Mouse (Mus musculus) G1E (cell line): ENCODE data around the gene Wnt6. TPM values are rescaled to one million over a fixed set of nuclear protein-coding genes. Genes with fewer than 3 reads are reported as not detected.

Experiments used
- ATAC-seq: 2 replicates; pipeline ENCODE4 v1.8.0; 2016; ENCODE audit warnings: mild to moderate bottlenecking; ENCODE audit not compliant: insufficient number of reproducible peaks, poor library complexity, low FRiP score, severe bottlenecking; ENCODE audit errors: extremely low read depth
- DNase-seq: peaks from one replicate; pipeline ENCODE4 v3.0.0; 2012; ENCODE audit warnings: low spot score
- H3K27me3 ChIP-seq: 2 replicates; pipeline ENCODE4 v1.6.1; 2012; ENCODE audit warnings: mild to moderate bottlenecking, low read length, inconsistent platforms; ENCODE audit not compliant: insufficient read depth
- H3K36me3 ChIP-seq: replicated peaks from 2 replicates; pipeline ENCODE3; 2012; ENCODE audit warnings: mild to moderate bottlenecking, inconsistent platforms
- H3K4me1 ChIP-seq: 2 replicates; pipeline ENCODE4 v1.6.1; 2012; ENCODE audit warnings: low read depth, low read length, inconsistent platforms, mixed read lengths; ENCODE audit not compliant: insufficient read depth
- H3K4me3 ChIP-seq: 2 replicates; pipeline ENCODE4 v1.5.1; 2012; ENCODE audit warnings: low read depth, mild to moderate bottlenecking, inconsistent platforms, low read length, moderate library complexity, mixed read lengths
- H3K9me3 ChIP-seq: replicated peaks from 2 replicates; pipeline ENCODE4 v1.6.1; 2012; ENCODE audit warnings: inconsistent platforms
- CTCF ChIP-seq: IDR thresholded peaks from 2 replicates; pipeline ENCODE4 v1.5.1; 2012; ENCODE audit warnings: low read depth, low read length, inconsistent platforms, mixed read lengths
- GATA1 ChIP-seq: IDR thresholded peaks from 2 replicates; pipeline ENCODE4 v1.6.1; 2012; ENCODE audit warnings: borderline replicate concordance, low read length, inconsistent platforms, mixed read lengths
- GATA2 ChIP-seq: IDR thresholded peaks from 2 replicates; pipeline ENCODE4 v1.6.1; 2012; ENCODE audit warnings: low read depth, low read length, inconsistent platforms, borderline replicate concordance
- POLR2AphosphoS5 ChIP-seq: IDR thresholded peaks from 2 replicates; pipeline ENCODE4 v1.6.1; 2012; ENCODE audit warnings: low read depth, low read length, inconsistent platforms; ENCODE audit not compliant: insufficient replicate concordance
- TAL1 ChIP-seq: conservative IDR thresholded peaks from 2 replicates; pipeline ENCODE4 v1.6.1; 2012; ENCODE audit warnings: low read depth, low read length, inconsistent platforms, mixed read lengths
- polyA plus RNA-seq: library from polyadenylated mRNA; stranded (reverse); fragments of >175 nt; gene quantifications from 2 replicates; pipeline ENCODE4 v1.2.3, GENCODE M21; 2012
- total RNA-seq, 2 experiments: library from RNA; stranded (forward) in 1 of 2; stranded (reverse) in 1 of 2; fragments of 200-1000 nt in 1 of 2; fragments of >200 nt in 1 of 2; fragmentation: Nextera tagmentation in 1 of 2; gene quantifications; 2 replicates each; pipeline ENCODE4 v1.2.3; 2014 to 2017

The Wnt6 gene
- total and polyA plus RNA-seq, 3 experiments, result not detected

DNA sequence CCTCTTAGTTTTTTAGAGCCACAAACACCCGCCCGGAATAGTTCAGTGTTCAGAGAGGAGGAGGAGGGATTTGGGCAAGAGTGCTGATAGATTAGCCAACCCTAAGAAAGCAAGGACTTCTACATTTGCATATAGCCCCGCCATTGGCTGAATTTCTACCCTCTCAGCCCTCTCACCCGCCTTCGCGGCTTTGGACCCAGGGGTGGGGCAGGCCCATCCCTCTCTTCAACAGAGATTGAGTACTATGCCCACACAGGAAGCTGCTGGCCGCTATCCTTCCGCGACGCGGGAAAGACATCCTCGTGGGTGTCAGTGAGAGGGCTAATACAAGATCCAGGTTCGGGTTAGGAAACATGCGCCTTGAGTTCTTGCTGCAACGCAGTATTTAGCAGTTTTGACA, 1.4 kb downstream of the Wnt6 start:
- peaks cover 45% of the 10 kb centered on the region for H3K27me3 ChIP-seq
- peak; percentile 71 for DNase-seq
- no peak overlapping the region for H3K4me3 ChIP-seq
- no peaks in the 10 kb centered on the region for H3K36me3 ChIP-seq
- TF ChIP-seq POLR2AphosphoS5, result no peak
- ATAC-seq, result peak; percentile 93
- H3K4me1 ChIP-seq, result peaks cover 10% of the 10 kb centered on the region
- 0 out of 2 replicates have a peak, but pooled peaks cover 2% of the 10 kb centered on the region for H3K9me3 ChIP-seq

DNA sequence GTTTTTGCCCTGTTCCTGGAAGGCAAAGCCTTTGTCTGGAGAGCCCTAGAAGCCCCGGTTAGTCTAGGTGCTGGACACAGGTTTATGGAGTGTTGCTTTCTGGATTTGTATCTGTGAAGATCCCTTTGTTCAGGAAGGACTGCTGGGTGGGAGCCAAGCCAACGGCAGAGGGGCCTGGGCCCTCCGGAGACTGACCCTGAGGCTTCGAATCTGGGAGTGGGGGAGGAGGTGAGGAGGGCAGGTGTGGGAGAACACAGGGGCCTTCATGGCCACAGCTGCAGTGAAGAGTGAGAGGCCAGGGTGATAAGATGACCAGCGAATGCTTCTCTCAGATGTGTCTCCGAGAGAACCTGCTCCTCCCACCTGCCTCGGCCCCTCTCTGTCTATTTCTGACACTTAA, 2.4 kb downstream of the Wnt6 start:
- peaks cover 45% of the 10 kb centered on the region for H3K27me3 ChIP-seq
- no peak for ATAC-seq

GRCm38 (mm10) chr1:74775816-74776215, 4.1 kb downstream of the Wnt6 start:
- Histone ChIP-seq H3K9me3 (0 out of 2 replicates have a peak, but pooled peaks cover 2% of the 10 kb centered on the region), H3K36me3 (no peaks in the 10 kb centered on the region), H3K27me3 (peaks cover 44% of the 10 kb centered on the region), H3K4me1 (peaks cover 6% of the 10 kb centered on the region; the same call in 1 of the 2 replicates), H3K4me3 (no peak overlapping the region)
- TF ChIP-seq GATA1, result no peak
- TF ChIP-seq CTCF, result no peak
- no peak for ATAC-seq
- DNase-seq, result no peak

More for the DNA sequence above, 2.4 kb downstream of the Wnt6 start:
- H3K4me1 ChIP-seq, result peaks cover 6% of the 10 kb centered on the region; the same call in 1 of the 2 replicates
- H3K4me3 ChIP-seq, result no peak overlapping the region
- no peak for DNase-seq
- H3K36me3 ChIP-seq, result no peaks in the 10 kb centered on the region
- H3K9me3 ChIP-seq, result 0 out of 2 replicates have a peak, but pooled peaks cover 2% of the 10 kb centered on the region
- TF ChIP-seq TAL1, result no peak
- no peak for TF ChIP-seq POLR2AphosphoS5
- TF ChIP-seq GATA1, result no peak

DNA sequence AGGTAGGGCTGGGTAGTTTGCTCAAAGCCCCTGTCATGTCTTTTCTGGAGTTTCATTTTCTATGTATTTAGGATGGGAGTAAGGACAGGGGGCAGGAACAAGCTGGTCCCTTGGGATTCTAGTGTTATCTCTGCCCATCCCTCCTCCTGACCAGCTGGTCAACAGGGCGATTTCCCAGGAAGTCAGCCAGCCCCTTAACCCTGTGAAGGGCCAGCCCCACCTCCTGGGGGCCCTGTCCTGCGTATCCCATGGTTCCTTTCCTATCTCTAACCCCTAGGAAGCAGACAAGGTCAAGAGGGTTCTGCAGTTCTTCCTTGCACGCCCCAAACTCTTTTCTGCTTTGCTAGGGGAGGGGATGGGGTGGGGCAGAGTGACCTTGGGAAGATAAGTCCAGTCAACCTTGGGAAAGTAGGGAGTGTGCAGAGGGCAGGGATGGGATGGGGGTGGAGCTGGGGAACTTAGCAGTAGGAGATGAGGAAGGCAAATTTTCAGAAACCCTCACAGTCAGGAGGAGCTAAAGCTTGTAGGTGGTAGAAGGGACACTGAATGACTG, 7.3 kb downstream of the Wnt6 start:
- H3K4me1 ChIP-seq, result no peaks in the 10 kb centered on the region; the same call in 1 of the 2 replicates
- no peaks in the 10 kb centered on the region for H3K36me3 ChIP-seq
- peaks cover 25% of the 10 kb centered on the region for H3K27me3 ChIP-seq
- TF ChIP-seq CTCF (no peak), GATA1 (no peak), POLR2AphosphoS5 (no peak), TAL1 (no peak), GATA2 (no peak)
- H3K4me3 ChIP-seq, result no peak overlapping the region
- DNase-seq, result no peak
- peaks cover under 1% of the 10 kb centered on the region for H3K9me3 ChIP-seq
- ATAC-seq, result no peak

DNA sequence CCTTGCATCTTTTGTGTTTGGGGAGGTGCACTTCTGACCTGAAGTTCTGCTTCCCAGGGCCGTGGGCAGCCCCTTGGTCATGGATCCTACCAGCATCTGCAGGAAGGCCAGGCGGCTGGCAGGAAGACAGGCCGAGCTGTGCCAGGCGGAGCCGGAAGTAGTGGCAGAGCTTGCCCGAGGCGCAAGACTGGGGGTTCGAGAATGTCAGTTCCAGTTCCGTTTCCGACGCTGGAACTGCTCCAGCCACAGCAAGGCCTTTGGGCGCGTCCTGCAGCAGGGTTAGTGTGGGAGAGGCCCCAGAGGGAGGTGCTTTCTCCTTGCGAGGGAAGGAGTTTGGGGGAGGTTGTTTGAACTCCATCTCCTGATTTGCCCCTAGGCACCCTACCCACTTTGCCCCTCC, 10.4 kb downstream of the Wnt6 start:
- Histone ChIP-seq H3K4me1 (no peaks in the 10 kb centered on the region; the same call in 1 of the 2 replicates), H3K9me3 (peaks cover 5% of the 10 kb centered on the region), H3K27me3 (peaks cover 13% of the 10 kb centered on the region; the same call in 1 of the 2 replicates), H3K36me3 (no peaks in the 10 kb centered on the region), H3K4me3 (no peak overlapping the region)
- DNase-seq (no peak), ATAC-seq (no peak)
- TF ChIP-seq GATA1, result no peak
- no peak for TF ChIP-seq GATA2
- TF ChIP-seq CTCF, result no peak
- no peak for TF ChIP-seq TAL1
- TF ChIP-seq POLR2AphosphoS5, result no peak

DNA sequence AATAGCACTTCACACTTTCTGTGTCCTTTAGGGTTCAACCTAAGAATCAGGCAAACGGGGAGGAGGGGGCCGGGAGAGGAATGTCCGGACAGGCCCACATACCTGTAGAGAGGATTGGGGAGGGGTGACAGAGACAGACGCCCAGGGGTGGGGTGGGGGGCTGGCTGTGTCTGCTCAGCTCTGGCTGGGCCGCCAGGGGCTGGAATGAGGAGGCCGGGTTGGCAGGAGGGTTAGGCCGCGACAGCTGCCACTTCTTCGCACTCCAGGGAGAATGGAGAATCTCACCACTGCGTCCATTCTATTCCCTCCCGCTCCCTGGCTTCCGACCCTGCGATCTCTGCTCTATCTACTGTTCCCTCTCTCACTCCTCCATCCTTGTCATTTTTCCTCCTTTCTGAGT, 11.9 kb downstream of the Wnt6 start:
- peaks cover 14% of the 10 kb centered on the region for H3K27me3 ChIP-seq
- H3K9me3 ChIP-seq, result peaks cover 5% of the 10 kb centered on the region
- H3K36me3 ChIP-seq, result no peaks in the 10 kb centered on the region
- ATAC-seq (no peak), DNase-seq (no peak)
- no peaks in the 10 kb centered on the region; the same call in 1 of the 2 replicates for H3K4me1 ChIP-seq
- H3K4me3 ChIP-seq, result no peak overlapping the region
- TF ChIP-seq GATA1 (no peak), GATA2 (no peak), TAL1 (no peak), CTCF (no peak), POLR2AphosphoS5 (no peak)
